Mouse (Mus musculus) B cell, adult 2 months (primary cell): ENCODE data around the gene Dctn3.
A peak's percentile ranks its signal among the peaks of the same experiment; 100 is the strongest.
"Not testable (repeated sequence)": the region's sequence is repeated elsewhere in the genome, so short reads cannot be mapped to it uniquely, and the experiment has no call there.

Experiments used
- DNase-seq, 2 experiments: peaks; one replicate each; pipeline ENCODE4 v3.0.0; 2022

Gene Dctn3

GRCm38 (mm10) chr4:41737602-41738255 is 14.8 kb upstream of the Dctn3 start:
- peak; percentile 84 to 87 for DNase-seq

DNA sequence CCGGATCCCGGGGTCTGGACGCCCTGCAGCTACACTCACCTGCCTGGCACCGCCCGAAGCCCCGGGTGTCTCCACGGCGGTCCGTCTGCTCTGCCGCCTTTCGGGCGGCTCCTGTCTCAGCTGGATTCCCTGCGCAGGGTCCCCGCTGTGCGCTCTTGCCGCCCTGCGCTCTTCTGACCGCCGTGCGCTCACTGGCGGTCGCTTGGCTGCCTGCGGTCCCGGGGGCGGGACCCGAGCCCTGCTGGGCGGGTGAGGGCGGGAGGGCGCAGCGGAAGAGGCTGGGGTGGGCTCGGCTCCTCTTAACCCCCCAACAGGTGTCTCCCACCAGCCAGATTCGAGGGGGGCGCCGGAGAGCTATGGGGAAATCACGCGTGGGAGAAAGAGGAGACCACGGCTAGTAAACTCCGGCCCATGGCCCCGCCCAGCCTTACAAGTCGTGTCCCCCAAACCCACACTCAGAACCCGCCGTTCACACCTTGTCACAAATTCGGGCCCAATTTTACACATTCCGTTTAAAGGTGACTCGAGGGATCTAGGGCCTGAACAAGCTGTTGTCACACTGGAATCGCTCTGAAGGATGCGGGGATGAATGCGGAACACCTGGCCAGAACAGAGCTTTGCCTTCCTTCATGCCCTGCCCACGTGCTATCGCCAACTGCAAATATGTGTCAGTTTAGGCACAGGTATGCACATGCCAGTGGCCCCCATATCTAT is 8.2 kb upstream of the Dctn3 start, which contains the start of gene Arid3c:
Gene Arid3c (minus strand): TSS at position 91 of the 714 bp plus-strand sequence.
- DNase-seq = peak; percentile 35 to 43

DNA sequence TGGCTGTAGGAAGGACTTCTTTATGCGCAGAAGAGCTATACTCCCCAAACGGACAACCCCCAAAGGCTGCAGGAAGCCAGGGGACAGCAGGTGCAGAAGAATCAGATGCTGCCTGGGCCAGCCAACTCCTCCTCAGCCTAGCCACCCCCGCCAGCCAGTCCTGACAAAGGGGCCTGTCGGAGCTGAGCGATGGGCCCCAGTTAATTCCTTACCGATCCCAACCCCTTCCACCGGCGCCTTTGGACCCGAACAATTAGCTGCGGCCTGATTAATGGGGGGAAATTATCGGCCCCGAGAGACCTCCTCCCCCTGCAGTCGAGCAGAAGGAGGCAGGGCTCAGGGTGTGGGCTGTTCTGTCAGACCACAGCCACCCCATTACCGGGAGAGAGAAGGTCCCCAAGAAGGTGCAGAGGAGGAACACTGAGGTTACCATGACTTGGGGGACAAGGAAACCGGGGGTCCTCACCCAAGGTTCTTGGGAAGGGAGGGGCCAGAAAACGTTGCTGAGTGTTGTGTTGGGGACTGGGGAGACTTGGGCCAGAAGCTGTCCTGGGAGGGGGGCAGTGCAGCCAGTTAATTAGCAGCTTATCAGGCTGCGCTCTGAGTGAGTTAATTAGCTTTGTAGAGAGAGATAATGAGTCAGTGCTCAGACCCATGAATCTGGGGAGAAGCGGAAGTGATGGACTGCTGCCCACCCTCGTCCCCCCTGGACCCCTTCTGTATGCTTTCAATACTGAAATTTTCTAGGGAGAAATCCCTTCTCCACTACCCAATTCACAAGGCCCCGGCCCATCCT is 4.1 kb upstream of the Dctn3 start:
- no peak for DNase-seq

GRCm38 (mm10) chr4:41716834-41717233 is 6.1 kb downstream of the Dctn3 start:
- no peak for DNase-seq

- peak; percentile 55 to 59 for DNase-seq
These were observed 7.4 kb downstream of the Dctn3 start for GRCm38 (mm10) chr4:41715596-41715995.

- no peak for DNase-seq
These were observed 7.9 kb downstream of the Dctn3 start for GRCm38 (mm10) chr4:41715082-41715481.

GRCm38 (mm10) chr4:41714276-41714675 is 8.7 kb downstream of the Dctn3 start:
- DNase-seq = peak; percentile 68 to 70

DNA sequence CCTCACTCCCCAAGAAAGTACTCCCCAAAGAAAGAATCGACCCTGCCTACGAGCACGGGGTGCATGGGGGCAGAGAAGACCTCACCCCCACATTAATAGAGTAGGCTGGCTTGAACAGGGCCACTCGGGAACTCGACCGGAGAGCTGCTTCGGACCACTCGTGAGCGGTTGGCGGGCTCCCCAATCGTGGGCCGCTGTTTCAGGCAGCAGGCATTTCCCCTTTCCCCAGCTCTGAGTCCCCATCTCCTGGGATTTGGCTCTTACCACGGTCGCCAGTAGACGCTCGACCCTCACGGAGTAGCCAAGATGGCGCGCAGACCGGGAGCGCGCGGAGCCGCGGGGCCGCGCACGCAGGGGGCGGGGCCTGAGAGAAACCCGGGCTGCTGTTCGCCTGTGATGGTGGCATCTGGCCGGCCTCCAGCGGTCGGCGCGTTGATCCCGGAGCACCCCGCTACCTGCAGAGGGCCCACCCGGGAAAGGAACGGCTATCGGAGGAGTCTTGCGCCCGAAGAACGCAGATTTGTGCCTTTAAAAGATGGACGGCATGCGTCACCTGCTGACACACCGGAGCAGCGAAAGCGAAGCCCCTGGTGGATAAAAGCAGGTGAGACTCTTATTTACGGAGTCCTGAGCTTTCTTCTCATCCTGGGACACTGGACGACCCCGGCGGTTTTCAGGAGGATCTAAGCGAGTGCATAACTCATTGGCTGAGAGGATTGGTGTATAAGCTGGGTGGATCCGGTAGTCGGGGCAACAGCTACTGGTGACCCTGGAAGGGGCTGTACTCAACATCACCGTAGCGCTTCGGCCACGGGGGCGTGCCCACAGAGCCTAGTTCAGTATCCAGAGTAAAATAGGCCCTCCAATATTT is 9.5 kb downstream of the Dctn3 start, which contains the start of gene Rpp25l:
Gene Rpp25l (minus strand): TSS at position 338 of the 871 bp plus-strand sequence.
- peak; percentile 87 to 92 for DNase-seq

DNA sequence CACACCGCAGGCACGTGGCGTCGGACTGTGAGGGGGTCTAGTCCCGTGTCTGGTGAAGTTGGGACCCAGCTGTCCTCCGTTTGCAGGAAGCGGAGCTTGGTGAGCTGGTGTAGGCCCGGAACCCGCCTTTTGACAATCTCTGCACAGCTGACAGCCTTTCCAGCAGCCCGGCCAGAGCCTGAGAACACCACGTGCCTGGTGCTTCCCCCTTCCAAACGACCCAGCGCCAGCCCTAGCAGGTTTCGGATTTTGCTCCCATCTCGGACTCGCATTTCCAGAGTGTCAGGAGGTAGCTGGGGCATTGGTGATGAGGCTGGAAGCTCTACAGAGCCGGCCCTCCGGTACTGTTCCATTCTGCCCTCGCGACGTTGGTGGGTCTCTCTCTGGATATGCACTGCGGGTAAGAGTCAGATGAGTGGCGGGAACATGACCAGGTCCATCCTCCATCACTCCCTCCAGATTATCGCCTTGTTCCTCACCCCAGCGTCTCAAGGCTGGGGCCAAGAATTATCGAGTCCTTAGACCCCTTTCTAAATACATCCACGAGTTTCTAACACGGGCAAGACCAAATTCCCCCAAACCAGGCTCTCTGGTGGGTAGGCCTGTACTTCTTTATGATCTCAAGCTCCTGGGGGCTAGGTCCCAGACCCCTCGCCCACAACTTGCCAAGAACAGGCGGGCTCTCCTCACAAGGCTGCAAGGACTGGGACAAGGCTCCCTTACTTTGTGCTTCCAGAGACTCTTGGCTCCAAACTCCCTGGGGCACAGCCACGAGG is 10.4 kb downstream of the Dctn3 start:
- DNase-seq = no peak

DNA sequence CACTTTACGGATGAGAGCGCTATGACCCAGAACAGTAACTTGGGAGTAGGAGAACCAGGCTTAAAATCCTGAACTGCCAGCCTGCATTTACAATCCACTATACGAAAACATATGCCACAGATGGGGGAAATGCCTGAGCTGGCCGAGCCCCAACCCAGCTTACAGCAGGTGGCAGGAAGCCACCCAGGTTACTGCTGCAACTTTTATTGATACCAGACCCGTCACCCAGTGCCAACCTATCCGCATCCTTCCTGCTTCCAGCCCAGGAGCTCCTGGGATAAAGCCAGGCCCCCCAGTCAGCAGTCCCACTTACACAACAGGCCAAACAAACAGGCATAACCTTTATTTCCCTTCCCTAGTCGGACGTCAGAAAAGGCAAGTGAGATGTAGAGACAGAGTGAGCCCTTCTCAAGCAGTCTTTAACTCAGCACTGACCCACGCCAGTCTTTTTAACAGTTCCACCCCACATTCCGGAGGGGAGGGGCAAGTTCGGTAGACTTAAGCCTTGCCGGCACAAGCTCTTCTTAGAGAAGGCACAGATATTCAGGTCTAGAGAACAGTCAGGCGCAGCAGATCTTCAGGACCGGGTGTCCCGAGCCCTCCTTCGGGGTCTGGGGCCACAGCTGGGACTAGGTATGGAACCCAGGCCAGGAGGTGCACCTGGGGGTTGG is 11.1 kb downstream of the Dctn3 start:
- DNase-seq = no peak

GRCm38 (mm10) chr4:41710229-41710628 is 12.7 kb downstream of the Dctn3 start:
- DNase-seq = no peak

GRCm38 (mm10) chr4:41708192-41708745 is 14.7 kb downstream of the Dctn3 start:
- peak; percentile 55 to 64 for DNase-seq

GRCm38 (mm10) chr4:41707011-41707535 is 15.9 kb downstream of the Dctn3 start:
- DNase-seq = peak; percentile 70 to 78

GRCm38 (mm10) chr4:41705922-41706754 is 16.8 kb downstream of the Dctn3 start:
- no peak for DNase-seq

GRCm38 (mm10) chr4:41704651-41705050 is 18.3 kb downstream of the Dctn3 start:
- DNase-seq = no peak

GRCm38 (mm10) chr4:41702226-41702625 is 20.7 kb downstream of the Dctn3 start:
- DNase-seq = not testable (repeated sequence)

DNA sequence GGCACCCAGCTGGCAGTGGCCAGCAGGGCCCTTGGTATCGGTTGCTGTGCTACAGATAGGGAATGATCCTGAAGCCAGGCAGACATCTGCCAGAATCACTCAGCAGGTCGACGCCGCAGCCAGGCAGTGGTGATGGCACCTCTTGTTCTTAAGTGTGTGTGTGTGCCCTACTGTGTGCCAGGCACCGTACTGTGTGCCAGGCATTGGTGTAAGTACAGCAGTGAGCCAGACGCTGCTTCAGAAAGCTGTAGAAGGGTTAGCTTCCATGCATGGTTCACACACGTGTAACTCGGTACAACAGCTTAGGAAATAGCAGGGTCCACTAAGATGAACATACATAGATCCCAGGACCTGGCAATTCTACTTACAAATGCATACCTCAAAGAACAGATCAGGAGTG is 22.7 kb downstream of the Dctn3 start:
- DNase-seq = not testable (repeated sequence)

DNA sequence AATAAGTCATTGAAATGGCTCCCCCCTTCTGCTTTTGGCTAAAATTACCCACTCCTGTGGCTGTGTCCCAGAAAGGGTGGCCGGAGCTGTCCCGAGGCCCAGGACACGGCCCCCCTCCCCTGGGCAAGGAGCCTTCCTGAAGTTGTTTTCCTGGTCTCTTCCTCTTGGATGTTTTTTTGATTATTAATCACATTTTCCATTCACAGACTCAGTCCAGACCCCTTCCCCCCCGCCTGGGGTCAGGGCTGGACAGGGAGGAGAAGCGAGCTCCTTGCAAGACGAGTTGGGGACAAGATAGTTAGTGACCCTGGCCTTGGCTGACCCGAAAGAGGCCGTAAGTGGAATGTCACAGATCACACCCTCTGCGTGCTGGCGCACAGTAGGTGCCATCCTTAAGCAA is 23.2 kb downstream of the Dctn3 start, which contains the start of gene Il11ra1:
Gene Il11ra1 (plus strand): TSS at position 207 of the 400 bp plus-strand sequence.
- not testable (repeated sequence) for DNase-seq

DNA sequence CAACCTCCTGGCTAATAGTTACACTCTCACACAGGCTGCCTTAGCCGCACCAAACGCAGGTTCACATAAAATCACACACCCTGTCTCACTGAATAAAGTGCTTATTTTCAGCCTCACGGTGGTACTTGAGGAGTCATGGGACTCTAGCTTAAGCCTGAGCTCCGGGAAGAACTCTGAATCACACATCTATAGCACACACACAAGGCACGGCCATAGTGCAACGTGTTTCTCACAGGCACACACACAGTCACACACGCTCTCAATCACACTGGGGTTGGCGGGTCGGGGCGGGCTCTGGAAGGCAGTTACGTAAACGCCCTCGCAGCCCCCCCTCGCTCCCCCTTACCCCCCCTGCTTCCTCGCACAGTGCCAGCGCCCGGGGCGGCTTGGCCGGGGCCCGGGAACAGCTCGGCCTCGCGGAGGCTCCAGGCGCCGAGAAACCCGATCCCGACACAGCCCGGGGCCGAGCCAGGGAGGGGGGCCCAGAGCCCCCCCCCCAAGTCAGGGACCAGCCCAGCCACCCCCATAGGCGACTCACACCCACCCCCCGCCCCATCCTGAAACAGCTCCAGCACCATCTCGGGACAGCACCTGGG is 24.5 kb downstream of the Dctn3 start:
- DNase-seq = not testable (repeated sequence)
